Mouse (Mus musculus) limb, embryonic 14.5 days (tissue): ENCODE data around the gene Psmd9. TPM values are rescaled to one million over a fixed set of nuclear protein-coding genes. Genes with fewer than 3 reads are reported as not detected.

ENCODE experiments used
- ATAC-seq: fragments of 200-750 bp; cut with Nextera tagmentation; 2 replicates; pipeline ENCODE4 v1.8.0; 2017; ENCODE audit warnings: low read depth, moderate number of reproducible peaks, moderate TSS enrichment; ENCODE audit not compliant: low FRiP score
- DNase-seq: peaks from one replicate; pipeline ENCODE4 v3.0.0-alpha.2; 2015; ENCODE audit warnings: low spot score
- H3K27ac ChIP-seq: fragments of 300-500 bp; sonication (generic); replicated peaks from 2 replicates; pipeline ENCODE4 v1.5.1; 2014; ENCODE audit warnings: low read depth, mild to moderate bottlenecking, low read length, moderate library complexity, mixed read lengths
- H3K27me3 ChIP-seq: fragments of 300-500 bp; sonication (generic); 2 replicates; pipeline ENCODE4 v1.6.1; 2014; ENCODE audit warnings: low read length, mixed read lengths; ENCODE audit not compliant: control insufficient read depth, insufficient read depth
- H3K36me3 ChIP-seq: fragments of 300-500 bp; sonication (generic); 2 replicates; pipeline ENCODE4 v1.6.1; 2014; ENCODE audit warnings: mild to moderate bottlenecking, low read length, moderate library complexity, mixed read lengths; ENCODE audit not compliant: control insufficient read depth, insufficient read depth
- H3K4me1 ChIP-seq: fragments of 300-500 bp; sonication (generic); 2 replicates; pipeline ENCODE4 v1.6.1; 2014; ENCODE audit warnings: antibody characterized with exemption, low read length, mixed read lengths; ENCODE audit not compliant: control insufficient read depth, insufficient read depth
- H3K4me2 ChIP-seq: fragments of 300-500 bp; sonication (generic); replicated peaks from 2 replicates; pipeline ENCODE4 v1.6.1; 2014; ENCODE audit warnings: low read depth, mild to moderate bottlenecking, low read length, moderate library complexity; ENCODE audit not compliant: severe bottlenecking
- H3K4me3 ChIP-seq: fragments of 300-500 bp; sonication (generic); replicated peaks from 2 replicates; pipeline ENCODE4 v1.5.1; 2014; ENCODE audit warnings: low read length
- H3K9ac ChIP-seq: fragments of 300-500 bp; sonication (generic); 2 replicates; pipeline ENCODE4 v1.6.1; 2014; ENCODE audit warnings: mild to moderate bottlenecking, low read depth, low read length, moderate library complexity; ENCODE audit not compliant: severe bottlenecking
- H3K9me3 ChIP-seq: fragments of 300-500 bp; sonication (generic); 2 replicates; pipeline ENCODE4 v1.6.1; 2016; ENCODE audit warnings: low read length; ENCODE audit not compliant: control insufficient read depth
- POLR2A ChIP-seq: fragments of 200-500 bp; IDR thresholded peaks from 2 replicates; pipeline ENCODE4 v1.8.0; 2012; ENCODE audit warnings: inconsistent platforms, mild to moderate bottlenecking, moderate library complexity, borderline replicate concordance; ENCODE audit not compliant: insufficient read depth, insufficient read length; ENCODE audit errors: extremely low read depth
- whole genome bisulfite sequencing: fragments of 180-500 bp; shearing (Covaris S2); extraction: QIAGEN DNeasy Blood & Tissue Kit; methylation state at CpG from one replicate; pipeline ENCODE4 v1.1.7; 2014; 5-methylcytosine and 5-hydroxymethylcytosine counted together
- polyA plus RNA-seq, 2 experiments: library from polyadenylated mRNA; depleted of rRNA in 1 of 2; stranded (reverse) in 1 of 2; unstranded in 1 of 2; fragments of >200 nt; fragmentation: Nextera tagmentation in 1 of 2; extraction: Ambion mirVana in 1 of 2; gene quantifications; 2 replicates each; pipeline versions ENCODE4 v1.2.1 to v1.2.3; 2012 to 2014

Gene Psmd9
- polyA plus RNA-seq, 2 experiments, result 44.0 to 65.1 TPM

DNA sequence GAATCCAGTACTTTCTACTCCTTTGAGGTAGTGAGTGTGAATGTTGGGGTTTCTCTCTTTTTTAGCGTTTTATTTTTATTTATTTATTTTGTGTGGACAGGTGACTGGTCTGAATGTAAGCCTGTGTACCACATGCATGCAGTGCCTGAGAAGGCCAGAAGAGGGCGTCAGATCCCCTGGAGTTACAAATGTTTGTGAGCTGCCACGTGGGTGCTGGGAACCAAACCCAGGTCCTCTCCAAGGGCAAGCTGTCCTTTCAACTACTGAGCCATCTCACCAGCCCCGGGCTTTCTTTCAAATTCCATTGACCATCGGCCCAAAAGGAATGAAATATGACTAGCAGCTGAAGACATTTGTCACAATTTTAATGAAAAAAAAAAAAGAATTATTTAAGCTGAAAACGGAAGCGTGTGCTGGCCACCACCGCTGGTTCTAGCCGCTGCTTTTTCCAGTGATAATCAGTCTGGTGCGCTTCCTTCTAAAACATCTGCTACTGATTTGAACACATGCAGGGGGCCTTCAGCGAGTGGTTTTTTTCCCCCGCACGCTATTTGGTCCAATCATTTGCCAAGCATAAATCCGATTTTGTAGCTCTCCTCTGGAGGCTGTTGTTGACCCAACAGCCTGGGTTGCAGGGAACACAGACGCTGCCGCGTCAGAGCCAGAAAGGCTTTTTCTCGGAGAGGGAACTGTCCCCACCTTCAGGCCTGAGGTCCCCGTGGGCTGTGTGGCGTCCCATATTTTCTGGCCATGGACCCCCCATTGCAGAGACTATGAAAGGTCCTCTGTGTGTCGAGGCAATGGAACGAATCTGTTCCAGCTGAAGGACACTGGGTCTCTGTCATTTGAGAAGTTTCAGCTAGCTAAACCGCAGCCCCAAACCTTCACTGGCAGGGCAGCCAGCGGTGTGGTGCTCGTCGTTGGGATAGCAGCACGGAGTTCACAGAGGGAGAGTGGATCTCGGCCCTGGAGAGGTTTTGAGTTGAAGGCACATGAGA, 99.6 kb downstream of the Psmd9 start:
- H3K4me1 ChIP-seq, result no peaks in the 10 kb centered on the region
- no peaks in the 10 kb centered on the region for H3K27me3 ChIP-seq
- no peak overlapping the region for H3K9ac ChIP-seq
- WGBS, result 50% methylated on average over 28 of the region's 28 CpGs
- ATAC-seq, result no peak
- no peak for TF ChIP-seq POLR2A
- DNase-seq, result peak; percentile 18
- no peaks in the 10 kb centered on the region for H3K36me3 ChIP-seq
- no peak overlapping the region for H3K4me3 ChIP-seq
- 0 out of 2 replicates have a peak overlapping the region, but pooled peaks have one; percentile 26 for H3K27ac ChIP-seq
- no peak overlapping the region; the same call in 1 of the 2 replicates for H3K4me2 ChIP-seq
- no peaks in the 10 kb centered on the region for H3K9me3 ChIP-seq

- Histone ChIP-seq H3K4me2 (no peak overlapping the region), H3K9me3 (no peaks in the 10 kb centered on the region), H3K9ac (no peak overlapping the region), H3K36me3 (no peaks in the 10 kb centered on the region), H3K4me3 (no peak overlapping the region), H3K27ac (no peak overlapping the region), H3K27me3 (no peaks in the 10 kb centered on the region), H3K4me1 (no peaks in the 10 kb centered on the region)
- WGBS, result 63% methylated on average over 11 of the region's 11 CpGs
- DNase-seq, result no peak
- no peak for ATAC-seq
- TF ChIP-seq POLR2A, result no peak
Observed at GRCm38 (mm10) chr5:123270917-123271316, 101.7 kb downstream of the Psmd9 start.

GRCm38 (mm10) chr5:123272927-123273326, 103.7 kb downstream of the Psmd9 start:
- H3K4me2 ChIP-seq, result no peak overlapping the region
- H3K36me3 ChIP-seq, result no peaks in the 10 kb centered on the region
- no peaks in the 10 kb centered on the region for H3K4me1 ChIP-seq
- ATAC-seq (no peak), DNase-seq (no peak)
- 66% methylated on average over 5 of the region's 5 CpGs for WGBS
- H3K9ac ChIP-seq, result no peak overlapping the region
- H3K27ac ChIP-seq, result no peak overlapping the region
- no peaks in the 10 kb centered on the region for H3K27me3 ChIP-seq
- no peaks in the 10 kb centered on the region for H3K9me3 ChIP-seq
- no peak overlapping the region for H3K4me3 ChIP-seq
- no peak for TF ChIP-seq POLR2A

GRCm38 (mm10) chr5:123276636-123277341, 107.6 kb downstream of the Psmd9 start:
- H3K36me3 ChIP-seq, result no peaks in the 10 kb centered on the region
- no peaks in the 10 kb centered on the region for H3K4me1 ChIP-seq
- H3K9me3 ChIP-seq, result no peaks in the 10 kb centered on the region
- ATAC-seq (no peak), DNase-seq (no peak)
- H3K9ac ChIP-seq, result no peak overlapping the region
- TF ChIP-seq POLR2A, result no peak
- WGBS, result 73% methylated on average over 9 of the region's 9 CpGs
- no peak overlapping the region for H3K4me3 ChIP-seq
- no peak overlapping the region for H3K4me2 ChIP-seq
- H3K27me3 ChIP-seq, result no peaks in the 10 kb centered on the region
- H3K27ac ChIP-seq, result no peak overlapping the region

GRCm38 (mm10) chr5:123277342-123277701, 108.1 kb downstream of the Psmd9 start:
- Histone ChIP-seq H3K4me1 (no peaks in the 10 kb centered on the region), H3K4me2 (no peak overlapping the region), H3K9me3 (no peaks in the 10 kb centered on the region), H3K27ac (no peak overlapping the region), H3K36me3 (no peaks in the 10 kb centered on the region), H3K27me3 (no peaks in the 10 kb centered on the region), H3K9ac (no peak overlapping the region), H3K4me3 (no peak overlapping the region)
- ATAC-seq (no peak), DNase-seq (no peak)
- 61% methylated on average over 7 of the region's 7 CpGs for WGBS
- no peak for TF ChIP-seq POLR2A
